Mouse (Mus musculus) right cerebral cortex, postnatal 4 days (tissue): Measurements from ENCODE around the gene Tspan11.

Source experiments
- DNase-seq: peaks from one replicate; pipeline ENCODE4 v3.0.0-alpha.2; 2022

Tspan11 gene

DNA sequence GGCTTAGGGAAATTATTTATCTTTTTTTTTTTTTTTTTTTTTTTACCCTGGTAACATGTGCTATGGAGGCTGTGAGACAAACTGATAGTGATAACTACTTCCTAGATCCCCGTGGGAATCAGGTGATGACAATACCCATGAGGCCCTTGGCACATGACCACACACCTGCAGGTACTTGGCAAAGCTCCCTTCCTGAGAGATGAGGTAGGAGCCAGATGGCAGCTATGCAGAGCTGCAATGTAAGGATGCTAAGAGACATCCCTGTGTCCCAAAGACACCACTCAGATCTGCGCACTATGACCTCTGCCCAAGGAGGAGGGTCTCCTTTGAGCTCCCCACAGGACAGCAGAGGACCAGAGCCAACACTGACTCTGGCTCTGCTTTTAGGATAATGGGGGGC is 111.7 kb downstream of the Tspan11 start:
- DNase-seq, result no peak

DNA sequence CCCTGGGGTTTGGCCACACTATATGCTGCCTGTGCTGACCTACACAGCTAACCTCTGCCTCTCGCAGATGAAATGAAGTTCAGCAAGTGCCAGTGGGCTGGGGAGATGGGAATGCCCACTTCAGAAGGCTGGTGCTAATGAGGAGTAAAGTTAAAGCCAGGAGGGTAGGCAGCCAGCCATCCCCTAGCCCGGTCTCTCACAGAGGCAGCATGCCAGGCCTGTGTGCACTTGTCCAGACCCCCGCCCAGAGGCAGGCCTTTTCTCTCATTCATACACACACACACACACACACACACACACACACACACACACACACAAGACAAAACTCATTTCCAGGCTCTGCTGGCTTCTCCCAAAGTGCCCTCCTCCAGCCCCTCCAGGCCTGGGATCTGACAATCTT is 113.4 kb downstream of the Tspan11 start:
- peak; percentile 63 for DNase-seq

DNA sequence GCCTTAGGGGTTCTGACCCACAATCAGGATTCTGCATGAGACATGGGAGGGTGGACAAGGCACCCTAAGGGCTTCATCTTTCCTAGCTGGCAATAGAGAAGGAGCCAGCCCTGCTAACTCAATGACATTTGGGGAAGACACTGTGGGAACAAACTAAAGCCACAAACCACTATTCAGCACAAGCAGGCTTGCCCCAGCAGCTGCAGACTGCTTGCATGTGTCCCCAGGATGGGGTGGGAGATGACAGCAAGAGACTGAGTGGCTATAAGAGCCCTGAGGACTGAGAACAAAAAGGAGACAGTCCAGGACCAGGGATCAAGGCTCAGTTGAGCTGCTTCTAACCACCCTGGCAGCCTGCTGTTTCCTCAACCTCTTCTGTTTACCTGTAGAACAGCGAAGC is 114.2 kb downstream of the Tspan11 start:
- DNase-seq, result no peak

DNA sequence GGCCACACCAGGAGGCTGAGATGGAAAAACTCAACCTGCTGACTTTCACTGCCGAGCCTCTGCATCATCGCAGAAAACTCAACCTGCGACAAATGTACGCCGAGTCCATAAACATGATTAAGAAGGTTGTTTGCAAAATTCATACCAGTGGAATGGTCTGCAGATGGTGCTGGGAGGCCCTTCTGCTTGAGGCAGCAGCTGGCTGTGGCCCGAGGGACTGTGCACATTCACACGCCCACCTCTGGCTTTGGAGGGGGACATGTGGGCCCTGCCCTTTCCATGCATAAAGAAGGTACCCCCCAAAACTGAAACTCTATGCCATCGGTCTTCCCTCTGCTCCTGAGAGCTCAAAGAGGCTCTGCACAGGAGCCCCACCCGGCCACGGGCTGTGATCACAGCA is 114.7 kb downstream of the Tspan11 start:
- DNase-seq, result no peak

DNA sequence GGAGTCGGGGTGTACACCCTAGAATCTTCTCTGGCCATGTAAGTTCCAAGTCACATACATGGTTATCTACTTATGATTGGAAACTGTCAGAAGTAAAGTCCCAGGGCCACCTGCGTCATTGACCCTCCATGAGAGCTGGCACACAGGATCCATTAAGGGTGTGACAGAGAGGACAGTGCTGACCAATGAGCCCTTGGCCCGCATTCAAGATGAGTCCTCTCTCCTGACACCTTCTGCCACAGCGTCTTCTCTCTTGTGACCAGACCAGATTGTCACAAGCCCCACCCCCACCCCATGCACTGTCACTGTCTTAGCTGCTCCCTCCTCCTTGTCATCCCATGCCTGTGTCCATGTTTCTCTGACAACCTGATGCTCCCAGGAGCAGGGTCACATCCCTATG is 115.3 kb downstream of the Tspan11 start:
- DNase-seq, result no peak

DNA sequence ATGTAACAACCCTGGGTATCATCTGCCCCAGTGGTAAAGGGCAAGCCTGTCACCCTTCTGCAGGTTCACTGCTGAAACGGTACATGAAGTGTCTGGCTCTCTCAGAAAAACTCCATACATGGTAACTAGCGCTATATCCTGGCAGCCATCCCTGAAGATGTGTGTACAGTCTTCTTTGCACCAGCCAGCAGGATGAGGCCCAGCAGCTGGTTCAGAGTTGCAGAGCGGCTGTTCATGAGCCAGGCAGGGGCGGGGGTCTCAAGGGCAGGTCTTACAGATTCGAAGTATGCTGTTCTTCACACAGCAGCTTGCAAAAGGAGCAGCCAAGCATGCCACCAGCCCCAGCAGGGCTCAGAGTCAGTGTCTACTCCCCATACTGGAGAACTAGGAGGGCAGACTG is 116.2 kb downstream of the Tspan11 start:
- DNase-seq, result no peak
